Mouse (Mus musculus): ENCODE results near the gene 1700029I15Rik.

Gene 1700029I15Rik

DNA sequence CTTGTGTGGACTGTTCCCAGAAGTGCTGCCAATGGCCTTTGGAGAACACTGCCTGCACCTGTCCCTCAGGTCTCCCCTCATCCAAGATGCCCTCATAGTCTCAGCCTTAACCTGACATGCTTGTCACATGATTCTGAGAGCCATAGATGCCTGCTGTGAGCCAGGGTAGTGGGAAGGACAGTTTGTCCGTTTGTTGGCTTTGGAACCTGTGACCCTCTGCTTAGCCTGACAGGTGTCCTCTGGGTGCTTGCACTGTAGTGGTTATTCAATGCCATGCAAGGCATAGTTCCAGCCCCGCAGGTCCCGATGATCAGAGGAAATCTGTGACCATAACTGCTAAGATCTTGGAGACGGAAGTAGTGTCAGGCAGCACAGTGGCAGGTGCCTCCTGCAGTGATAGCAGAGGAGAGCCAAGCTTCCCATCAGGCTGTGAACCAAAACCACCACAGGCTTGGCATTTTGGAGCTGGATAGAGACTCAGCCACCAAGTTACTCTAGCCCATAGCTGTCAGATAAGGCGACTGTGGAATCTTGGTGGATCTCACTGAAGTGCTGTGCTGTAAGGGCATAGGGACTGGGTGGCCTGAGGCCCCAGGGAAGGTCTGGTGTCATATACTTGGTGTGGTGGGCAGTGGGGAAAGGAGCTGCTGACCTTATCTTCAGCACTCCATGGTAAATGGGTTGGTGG lies at the start of gene 1700029I15Rik:
Gene 1700029I15Rik, plus strand, starts transcription at position 638 of the 688 bp plus-strand sequence.
- DNase-seq, result no peak

DNA sequence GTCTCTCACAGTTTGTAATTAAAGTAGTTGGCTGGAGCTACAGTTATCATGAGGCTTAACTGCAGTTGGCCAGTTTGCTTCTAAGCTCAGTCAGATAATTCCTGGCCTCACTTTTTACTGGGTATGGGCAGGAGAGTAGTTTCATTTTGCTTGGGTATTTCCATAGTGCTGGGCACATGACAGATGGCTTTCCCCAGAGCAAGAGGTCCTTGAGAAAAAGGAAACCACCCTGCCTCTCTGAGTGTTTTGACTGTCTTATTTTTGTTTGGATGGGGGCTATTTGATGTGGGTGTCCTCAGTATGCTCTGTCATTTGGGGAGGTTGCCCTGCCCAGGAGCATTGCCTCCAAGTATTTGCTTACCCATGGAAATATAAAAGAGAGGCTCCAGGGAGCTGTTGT lies 39.9 kb upstream of the 1700029I15Rik start:
- no peak for DNase-seq

DNA sequence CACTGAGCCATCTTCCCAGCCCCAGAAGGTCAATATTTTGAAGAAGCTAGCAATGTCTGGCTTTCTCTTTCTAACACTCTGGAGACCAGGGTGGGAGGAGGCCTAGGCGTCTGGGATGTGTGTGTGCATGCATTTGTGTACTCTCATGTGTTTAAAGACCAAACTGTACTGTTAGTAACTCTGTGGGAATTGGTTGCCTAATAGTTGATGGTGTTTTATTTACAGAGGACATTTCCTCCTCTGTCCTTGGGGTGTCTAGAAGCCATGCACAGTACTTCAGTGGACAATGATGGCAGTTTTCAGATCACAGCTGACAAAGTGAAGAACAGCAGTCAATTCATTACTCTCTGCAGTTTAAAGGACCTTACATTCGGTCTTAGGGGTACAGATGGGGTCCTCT lies 35.1 kb upstream of the 1700029I15Rik start:
- DNase-seq, result no peak

DNA sequence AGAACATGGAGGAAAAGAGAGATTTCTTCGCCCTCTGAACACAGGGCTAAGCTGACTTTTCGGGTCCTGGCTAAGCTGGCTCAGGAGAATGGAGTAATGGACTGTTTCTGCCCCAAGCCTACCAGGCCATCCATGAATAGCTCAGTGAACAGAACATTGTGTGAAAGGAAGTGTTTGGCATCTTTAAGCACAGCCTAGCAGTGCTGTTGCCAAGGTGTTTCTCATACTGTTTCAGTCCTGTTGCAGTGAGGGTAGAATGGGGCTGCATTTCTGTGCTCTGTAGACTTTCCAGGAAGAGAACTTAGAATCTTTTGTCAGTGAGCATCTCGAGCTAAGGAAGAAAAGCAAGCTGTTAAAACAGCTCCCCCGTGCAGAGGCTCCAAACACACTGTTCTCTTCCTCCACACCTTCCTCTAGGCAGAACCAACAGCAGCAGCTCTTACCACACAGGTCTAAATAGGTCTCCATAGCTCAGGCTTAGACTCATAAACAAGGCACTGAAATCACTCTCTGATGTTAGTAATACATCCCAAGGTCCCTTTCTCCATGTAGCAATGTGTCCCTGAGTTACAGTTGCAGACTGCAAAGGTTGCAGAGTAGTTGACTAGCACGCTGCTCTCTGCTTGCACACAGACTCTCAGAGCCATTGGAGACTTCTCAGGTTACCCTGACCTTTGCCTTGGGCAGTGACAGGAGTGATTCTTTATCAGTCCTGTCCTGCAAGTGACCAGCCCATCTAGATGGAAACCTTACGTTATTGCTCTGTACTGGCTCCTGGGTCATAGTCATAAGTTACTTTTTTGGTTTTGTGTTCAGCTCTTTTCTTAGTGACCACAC lies 32.5 kb upstream of the 1700029I15Rik start:
- DNase-seq, result no peak

DNA sequence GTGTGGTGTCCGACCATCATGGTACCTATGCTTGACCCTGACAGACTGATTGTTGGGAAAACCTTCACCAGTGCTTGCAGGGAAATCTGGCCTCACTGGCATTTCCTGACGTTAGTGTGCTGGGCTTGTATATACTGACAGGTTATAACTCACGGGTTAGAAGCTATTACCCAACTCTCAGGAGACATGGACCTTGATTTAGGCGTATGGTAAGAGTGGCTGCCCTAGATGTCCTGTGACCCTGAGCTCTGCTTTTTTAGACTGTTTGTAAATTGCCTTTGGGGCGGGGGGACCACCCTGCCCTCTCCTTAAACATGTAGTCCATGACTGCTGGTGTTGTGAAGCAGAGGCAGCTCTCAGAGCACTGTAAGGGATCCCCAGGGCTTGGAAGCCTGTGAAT lies 31.7 kb upstream of the 1700029I15Rik start:
- no peak for DNase-seq

DNA sequence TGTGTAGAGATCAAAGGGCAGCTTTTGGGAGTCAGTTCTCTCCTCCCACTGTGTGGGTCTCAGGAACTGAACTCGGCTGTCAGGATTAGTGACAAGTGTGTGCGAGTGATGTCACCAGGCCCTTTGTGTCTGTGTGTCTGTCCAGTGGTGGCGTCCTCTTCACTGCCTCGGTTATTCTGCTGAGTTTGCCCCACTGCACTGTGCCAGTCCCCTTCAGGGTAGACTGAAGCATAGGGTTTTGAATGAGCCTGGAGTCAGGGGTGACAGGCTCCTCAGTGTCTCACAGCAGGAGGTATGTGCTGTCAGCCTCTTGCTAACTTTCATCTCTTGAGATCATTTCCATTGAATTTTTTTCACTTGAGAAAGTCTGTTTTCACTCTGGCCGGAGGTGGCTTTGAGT lies 28.9 kb upstream of the 1700029I15Rik start:
- DNase-seq, result no peak

DNA sequence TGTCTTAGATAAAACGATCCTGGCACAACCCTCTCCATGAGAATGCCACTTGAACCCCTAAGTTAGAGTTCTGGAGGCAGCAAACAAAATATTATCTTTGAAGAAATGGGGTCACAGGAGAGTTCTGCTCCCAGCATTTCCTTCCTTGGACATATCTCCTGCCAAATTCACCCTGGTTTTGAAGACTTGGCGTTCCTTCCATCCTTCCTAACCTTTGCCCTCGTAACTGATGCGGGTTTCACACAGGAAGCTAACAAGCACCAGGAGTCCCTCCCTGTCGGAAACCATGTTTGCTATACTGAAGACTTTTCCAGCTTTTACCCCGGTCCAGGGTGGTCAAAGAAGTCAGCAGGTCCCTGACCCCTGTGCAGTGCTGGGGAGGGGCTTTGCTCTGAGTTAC lies 28.1 kb upstream of the 1700029I15Rik start:
- DNase-seq, result no peak

DNA sequence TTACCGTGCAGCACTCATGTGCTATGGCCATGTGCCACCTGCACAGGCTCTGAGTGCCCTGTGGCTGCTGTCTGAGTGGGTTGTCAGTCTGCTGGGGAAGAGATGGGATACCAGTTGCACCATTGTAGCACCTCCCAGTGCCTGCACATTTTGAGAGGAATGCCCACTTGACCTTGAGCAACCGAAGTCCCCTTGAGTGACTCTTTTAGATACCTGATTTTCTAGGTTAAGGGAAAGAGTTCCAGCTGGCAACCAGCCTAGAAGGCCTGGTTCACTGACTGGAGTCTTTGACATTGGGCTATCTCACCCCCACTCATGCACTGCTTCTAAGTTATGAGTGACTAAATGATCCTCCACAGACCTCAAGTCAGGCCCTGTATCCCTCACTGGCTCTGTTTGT lies 23.0 kb upstream of the 1700029I15Rik start:
- no peak for DNase-seq

DNA sequence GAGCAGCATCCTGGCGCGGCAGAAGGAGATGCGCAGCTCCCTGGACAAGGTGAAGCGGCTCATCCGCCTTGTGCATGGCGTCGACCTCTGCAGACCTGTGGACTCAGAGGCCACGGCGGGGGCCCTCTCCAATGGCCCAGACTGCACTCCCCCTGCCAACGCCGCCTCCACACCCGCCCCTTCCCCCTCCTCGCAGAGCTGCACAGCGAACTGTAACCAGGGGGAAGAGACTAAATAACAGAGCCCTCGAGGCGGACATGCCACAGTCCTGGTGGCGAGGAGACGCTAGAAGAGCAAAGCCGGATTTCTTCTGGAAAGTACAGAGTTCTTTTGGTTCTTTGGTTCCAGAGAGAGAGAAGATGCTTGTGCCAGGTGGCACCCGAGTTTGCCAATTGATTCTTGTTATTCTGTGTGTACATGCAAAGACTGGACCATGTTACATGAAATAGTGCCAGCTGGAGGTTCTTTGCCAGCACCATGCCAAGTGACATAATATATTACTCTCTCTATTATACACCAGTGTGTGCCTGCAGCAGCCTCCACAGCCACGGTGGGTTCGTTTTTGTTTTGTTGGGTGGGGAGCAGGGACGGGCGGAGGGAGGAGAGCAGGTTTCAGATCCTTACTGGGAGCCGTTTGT lies 22.0 kb upstream of the 1700029I15Rik start:
- DNase-seq, result no peak

DNA sequence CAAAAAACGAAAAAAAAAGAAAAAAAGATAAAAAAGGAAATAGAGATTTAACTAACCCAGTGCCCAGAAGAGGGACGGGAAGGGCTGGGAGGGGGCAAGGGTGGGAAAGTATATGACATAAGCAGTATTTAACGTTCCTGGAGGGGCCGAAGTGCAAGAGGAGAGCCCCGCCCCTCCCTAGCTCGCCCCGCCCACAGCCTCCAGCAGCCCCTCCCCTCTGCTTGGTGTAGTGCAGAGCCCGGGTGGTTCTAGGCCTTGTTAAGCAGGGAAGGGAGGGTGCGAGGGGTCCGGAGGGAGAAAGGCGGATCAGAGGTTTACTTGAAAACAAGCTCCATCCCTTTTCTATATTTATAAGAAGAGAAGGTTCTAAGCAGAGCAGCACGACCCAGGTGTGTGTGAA lies 21.4 kb upstream of the 1700029I15Rik start:
- DNase-seq, result peak; percentile 34

DNA sequence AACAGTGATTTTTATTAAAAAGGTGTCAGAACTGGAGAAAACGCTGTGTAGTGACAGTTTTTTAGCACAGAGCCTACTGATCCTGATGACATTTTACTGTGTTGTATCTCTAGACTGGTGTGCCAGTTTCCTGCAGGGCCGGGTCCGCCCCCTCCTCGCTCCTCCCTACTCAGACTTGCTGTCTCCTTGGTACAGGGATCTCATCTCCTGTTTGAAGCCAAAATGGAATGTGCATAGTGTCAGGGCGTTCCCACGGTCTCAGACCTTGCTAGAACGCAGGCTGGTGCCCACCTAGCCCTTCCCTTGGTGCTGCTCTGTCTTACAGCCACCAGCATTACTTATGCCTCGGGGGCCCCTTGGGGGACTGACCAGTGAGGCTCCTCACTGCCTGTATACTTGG lies 20.5 kb upstream of the 1700029I15Rik start:
- no peak for DNase-seq

DNA sequence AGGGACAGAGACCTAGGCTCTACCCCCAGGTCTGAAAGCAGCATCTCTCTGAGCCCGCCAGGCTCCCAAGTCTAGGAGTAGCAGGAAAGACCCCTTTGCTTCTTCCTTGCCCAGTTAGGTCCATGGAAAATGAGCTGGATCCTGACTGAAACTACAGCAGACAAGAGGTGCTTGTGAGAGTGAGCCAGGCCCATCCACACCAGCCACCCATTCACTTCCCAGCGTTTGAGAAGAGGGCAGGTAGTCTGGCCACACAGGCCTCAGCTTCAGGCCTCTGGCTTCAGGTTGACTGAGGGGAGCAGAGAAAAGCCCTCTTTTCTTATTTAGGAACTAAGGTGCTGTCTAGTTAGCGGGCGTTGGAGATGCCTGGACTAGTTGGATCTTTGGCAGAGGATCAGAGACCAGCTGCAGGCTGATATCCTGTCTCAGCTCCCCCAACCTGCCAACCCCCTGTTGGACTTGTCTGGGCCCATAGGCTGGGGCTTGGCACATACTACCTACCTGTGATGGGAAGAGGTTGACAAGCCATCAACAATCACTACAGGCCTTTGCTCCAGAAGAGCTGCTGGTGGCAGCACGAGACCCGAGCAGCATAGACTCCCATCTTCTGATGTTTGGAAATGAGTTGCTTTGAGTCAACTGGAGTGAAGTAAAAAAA lies 19.6 kb upstream of the 1700029I15Rik start:
- DNase-seq, result no peak

DNA sequence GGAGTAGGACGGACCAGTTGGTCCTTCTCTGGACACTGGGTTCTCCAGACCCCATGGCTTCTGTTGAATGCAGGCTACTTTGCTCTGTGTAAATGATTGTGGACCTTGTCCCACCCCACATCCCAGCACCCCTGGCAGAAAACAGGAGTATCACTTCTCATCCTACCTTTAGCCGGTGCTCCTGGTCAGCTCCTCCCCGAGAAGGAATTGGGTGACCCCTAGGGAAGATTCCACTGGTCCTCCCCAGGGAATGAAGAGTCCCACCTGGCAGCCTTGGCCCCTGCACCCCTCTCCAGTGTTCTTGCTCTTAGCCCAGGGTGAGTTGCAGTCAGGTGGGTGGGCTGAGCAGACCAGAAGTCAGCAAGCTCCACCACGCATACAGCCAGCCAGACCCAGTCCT lies 18.3 kb upstream of the 1700029I15Rik start:
- no peak for DNase-seq

DNA sequence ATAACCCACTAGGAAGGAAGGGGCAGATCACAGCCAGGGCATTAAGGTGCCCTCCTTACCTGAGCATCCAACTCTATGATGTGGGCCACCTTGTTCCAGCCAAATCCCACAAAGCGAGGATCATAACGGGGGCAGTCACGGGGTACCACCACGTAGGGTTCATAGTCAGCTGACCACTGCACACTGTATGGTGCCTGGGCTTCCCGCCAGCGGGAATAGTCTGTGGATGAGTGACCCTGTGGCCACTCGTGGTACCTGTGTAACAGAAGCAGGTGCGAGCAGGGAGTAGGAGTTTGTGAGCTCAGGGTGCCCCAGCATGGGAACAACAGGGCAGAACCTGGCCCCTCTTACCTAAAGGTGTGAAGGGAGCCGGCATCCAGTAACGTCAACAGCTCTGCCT lies 16.8 kb upstream of the 1700029I15Rik start:
- DNase-seq, result no peak

DNA sequence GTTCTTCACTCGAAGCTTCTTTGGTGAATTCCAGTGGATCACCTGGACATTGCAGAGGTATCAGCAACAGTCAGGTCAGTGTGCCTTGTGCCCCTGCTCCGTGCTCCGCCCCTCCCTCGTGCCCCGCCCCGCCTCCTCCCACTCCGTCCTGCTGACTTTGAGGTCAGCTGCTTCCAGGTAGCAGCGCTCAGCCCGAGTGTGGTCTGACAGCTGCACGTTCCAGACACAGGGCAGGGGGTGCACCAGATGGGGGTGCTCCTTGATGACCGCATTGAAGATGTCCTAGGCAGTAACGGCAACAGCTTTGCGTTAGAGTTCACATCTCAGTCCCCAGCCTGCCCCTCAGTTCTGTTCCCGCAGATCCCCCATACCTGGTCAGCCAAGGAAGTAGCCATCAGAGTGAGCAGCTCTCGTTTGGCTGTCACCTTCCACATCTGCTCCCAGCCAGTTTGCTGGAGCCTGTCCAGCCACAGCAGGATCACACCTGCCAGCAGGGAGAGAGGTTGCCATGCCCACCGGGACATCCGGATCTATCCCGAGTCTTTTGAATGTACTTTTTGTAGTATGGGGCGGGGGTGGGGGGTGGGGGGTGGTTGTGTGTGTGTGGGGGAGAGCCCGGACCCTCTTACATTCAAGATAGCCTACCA lies 14.8 kb upstream of the 1700029I15Rik start:
- no peak for DNase-seq

DNA sequence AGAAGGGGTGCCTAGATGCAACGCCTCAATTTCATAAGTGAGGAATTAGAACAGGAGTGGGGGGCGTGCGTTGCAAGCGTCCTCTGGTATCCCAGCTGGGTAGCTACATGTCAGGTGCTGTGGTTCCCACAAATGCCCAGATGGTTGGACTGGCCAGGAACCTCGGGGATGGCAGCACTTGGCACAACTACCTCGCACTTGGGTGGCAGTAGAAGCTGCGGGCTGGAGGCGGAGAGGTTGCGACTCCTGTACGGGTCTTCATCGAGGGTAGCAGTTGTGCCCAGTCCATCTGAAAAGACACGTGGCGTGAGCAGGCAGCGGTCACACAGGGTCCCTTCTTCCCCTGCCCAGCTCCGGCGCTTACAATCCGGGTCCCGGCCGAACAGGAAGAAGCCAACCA lies 12.0 kb upstream of the 1700029I15Rik start:
- peak; percentile 48 for DNase-seq

DNA sequence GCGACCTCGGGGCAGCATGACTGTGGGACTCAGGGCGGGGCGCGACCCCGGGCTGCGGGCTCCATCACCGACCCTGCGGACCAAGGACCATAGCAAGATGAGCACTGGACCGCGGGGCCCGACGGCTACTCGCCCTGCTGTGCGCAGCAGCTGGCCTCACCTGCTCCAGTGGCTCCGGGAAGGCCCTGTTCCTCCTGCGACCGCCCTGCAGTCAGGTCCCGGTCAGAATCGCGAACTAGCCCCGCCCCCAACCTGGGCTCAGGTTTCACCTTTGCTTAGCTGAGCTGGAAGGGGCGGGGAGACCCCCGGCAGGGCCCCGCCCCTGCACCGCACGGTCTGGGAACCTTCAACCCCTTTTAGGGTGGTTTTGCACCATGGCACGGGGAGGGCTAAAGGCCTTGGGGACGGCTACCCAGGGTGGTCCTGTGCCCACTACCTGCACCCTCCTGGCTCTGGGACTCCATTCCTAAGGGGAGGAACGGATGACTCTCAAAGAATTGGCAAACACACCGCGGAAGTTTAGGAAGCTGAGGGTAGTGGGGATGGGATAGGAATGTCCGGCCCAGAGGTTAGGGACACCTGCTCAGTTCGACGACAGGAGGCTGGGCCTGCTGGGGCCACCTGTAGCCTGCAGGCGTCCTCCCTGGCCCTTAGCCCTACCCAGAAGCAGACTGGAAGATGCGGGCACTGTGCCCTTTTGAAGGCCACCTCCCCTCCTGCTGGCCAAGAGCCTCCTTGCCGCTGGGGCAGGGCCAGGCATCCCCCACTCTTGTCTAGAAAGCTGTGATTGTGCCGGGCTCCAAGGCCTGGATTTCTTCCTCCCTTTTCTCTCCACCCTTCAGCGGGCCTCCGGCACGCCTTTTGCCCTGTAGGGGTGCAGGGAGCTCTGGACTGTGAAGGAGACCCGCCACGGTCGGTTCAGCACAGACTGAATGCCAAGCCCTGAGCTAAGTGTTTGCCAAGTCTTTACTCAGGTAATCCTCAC lies 11.2 kb upstream of the 1700029I15Rik start:
- peak; percentile 82 for DNase-seq

DNA sequence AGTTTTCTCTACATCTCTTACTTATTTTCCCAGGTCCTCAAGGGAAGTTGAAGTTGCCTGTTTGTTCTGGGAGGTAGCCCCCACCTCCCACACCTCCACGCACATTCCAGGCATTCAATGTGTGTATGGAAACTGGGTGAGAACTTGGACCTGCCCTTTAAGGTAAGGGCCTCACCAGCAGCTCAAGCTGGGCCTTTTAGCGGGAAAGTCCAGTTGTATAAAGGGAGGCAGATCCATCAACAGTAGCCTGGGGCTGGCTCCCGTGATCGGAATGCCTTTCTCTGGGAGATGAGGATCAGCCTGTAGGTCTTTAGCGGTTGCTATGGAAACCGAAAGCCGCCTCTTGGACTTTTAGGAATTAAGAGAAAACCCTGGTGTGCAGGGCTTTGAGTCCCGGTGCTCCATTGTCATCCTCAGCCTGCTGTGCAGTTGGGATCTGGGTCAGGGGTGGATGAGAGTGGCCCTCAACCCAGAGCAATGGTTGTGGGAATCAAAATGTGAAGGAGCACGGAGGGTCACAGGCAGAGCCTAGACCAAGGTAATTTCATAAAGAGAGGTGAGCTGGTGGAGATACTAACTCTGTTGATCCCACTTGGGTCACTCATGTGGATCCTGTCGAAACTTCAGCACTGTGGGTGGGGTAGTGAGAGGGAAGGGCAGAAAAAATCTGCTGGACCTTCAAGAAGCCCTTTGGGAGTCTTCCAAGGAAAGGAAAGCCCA lies 10.2 kb upstream of the 1700029I15Rik start:
- peak; percentile 76 for DNase-seq

DNA sequence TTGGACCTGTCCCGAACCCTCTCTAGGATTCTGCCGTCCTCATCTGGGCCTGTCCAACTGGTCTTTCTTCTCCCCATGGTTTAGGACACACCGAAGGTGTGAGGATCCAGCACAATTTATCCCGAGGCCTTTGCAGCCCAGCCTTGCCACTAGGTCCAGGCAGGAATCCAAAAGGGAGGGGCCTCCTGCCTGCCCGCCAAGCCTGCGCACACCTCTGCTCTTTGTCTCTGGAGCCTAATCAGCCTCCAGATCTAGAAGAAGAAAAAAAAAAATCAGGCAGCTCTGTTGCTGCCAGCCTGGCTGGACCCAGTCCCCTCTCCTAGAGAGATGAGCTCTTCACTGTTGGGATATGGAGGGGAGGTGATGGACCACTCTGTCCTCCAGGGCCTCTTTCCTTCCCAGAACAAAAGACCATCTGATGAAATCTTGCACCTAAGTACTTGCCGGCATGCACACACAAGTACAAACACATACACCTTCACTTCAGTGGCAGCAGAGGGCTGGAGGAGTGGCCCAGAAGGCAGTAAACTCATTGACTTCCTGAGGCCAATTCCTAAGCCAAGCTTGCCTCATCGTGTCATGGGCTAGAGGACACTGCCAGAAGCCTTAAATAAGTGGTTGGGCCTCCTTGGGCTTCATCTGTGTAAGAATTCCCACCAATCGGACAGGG lies 9.4 kb upstream of the 1700029I15Rik start:
- no peak for DNase-seq

DNA sequence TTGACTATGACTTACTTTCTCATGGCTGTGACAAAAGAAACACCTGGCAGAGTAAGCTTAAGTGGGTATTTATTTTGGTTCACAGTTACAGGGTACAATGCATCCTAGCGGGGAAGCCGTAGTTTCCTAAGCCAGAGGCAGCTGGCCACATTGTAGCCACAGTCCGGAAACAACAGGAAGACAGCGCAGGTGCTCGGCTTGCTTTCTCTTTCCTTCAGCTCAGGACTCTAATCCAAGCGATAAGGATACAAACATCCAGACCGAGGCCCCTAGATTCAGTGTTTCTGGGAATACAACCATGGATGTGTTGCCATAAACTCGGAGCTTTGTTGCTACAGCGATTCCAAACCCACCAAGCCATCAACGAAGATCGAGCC lies 8.9 kb upstream of the 1700029I15Rik start:
- no peak for DNase-seq

Data from embryo, embryonic 11 days (tissue).